Mouse (Mus musculus): Measurements from ENCODE around the gene Cox6b2. TPM values are rescaled to one million over a fixed set of nuclear protein-coding genes. Genes with fewer than 3 reads are reported as not detected.

Gene Cox6b2
- 11.2 and 13.4 TPM in 2 replicates for total RNA-seq (2023)

GRCm38 (mm10) chr7:4752821-4753570, at the start of gene Cox6b2:
TSS of gene Cox6b2 (minus strand) at chr7:4753094.

GRCm38 (mm10) chr7:4792278-4793212, 39.7 kb upstream of the Cox6b2 start, which contains the start of gene Rpl28:
TSS of gene Rpl28 (plus strand) at chr7:4792874.

DNA sequence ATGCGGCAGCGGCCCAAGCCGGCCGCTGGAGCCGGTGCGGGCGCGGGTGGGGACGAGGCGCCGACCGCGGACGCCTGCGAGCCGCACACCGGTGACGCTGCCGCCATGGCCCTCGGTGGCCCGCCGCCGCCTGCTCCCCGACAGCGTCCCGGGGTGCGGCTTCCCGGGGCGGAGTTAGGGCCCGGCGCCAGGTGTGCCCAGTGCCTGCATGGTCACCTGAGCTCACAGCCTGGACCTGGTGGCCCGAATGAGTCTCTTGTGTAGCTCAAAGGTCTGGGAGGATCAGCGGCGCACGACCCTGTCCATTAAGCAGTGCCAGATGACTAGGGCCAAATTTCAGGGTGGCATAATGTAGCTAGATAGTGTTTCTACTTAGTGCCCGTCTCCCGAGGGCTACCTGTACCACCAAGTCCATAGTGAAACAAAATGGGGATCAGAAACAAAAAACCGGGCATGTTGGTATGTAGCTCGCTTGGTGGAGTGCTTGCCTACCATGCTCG, 36.6 kb upstream of the Cox6b2 start, which contains the start of gene Tmem238:
Gene Tmem238, minus strand, starts transcription at position 221 of the 500 bp plus-strand sequence.

GRCm38 (mm10) chr7:4782759-4783158, 29.9 kb upstream of the Cox6b2 start, which contains the start of the genes Il11 and Tmem190:
TSS of gene Il11 (minus strand) at chr7:4782859.
TSS of gene Tmem190 (plus strand) at chr7:4782937.

DNA sequence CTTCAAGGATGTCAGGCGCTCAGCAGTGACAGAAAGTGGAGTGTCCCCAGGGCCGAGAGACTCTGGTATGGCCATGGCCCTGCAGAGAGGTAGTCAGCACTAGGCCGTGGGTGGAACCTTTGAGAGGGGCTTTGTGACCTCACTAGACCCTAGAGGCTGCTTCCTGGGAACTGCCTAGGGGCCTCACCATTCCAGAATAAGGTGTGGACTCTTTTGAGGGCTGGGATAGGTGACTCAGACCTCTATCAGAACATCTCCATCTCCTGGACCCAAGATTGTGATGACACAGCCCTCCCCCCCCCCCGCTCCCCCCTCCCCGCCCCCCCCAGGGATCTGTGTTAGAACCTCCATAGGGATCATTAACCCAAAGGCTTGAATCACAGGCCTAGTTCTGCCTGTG, 18.3 kb upstream of the Cox6b2 start, which contains the start of gene Fam71e2:
Gene Fam71e2, minus strand, starts transcription at position 101 of the 400 bp plus-strand sequence.

GRCm38 (mm10) chr7:4739544-4740275, 13.2 kb downstream of the Cox6b2 start, which contains the start of gene Kmt5c:
TSS of gene Kmt5c (plus strand) at chr7:4740115.

GRCm38 (mm10) chr7:4725169-4725568, 27.7 kb downstream of the Cox6b2 start, which contains the start of gene Tmem150b:
TSS of gene Tmem150b (minus strand) at chr7:4725249.

Other genes starting within 250 kb of the Cox6b2 start
- 7.6 and 10.7 TPM in 2 replicates for gene Tnnt1, start 236.7 kb downstream of the Cox6b2 start, total RNA-seq (2023)
- 1.1 TPM in 1 of 2 replicates, not detected in the other for gene Tnni3, start 228.9 kb downstream of the Cox6b2 start, total RNA-seq (2023)
- 0.23 and 0.28 TPM in 2 replicates for gene Dnaaf3, start 220.6 kb downstream of the Cox6b2 start, total RNA-seq (2023)
- gene Syt5, start 205.6 kb downstream of the Cox6b2 start, total RNA-seq (2023), result not detected in 2 replicates
- 0.18 TPM in 1 of 2 replicates, not detected in the other for gene Ptprh, start 149.1 kb downstream of the Cox6b2 start, total RNA-seq (2023)
- gene Tmem86b, start 121.7 kb downstream of the Cox6b2 start, total RNA-seq (2023), result 19.8 and 28.6 TPM in 2 replicates
- 161 and 201 TPM in 2 replicates for gene Ppp6r1, start 94.1 kb downstream of the Cox6b2 start, total RNA-seq (2023)
- 14.1 and 21.6 TPM in 2 replicates for gene Hspbp1, start 68.0 kb downstream of the Cox6b2 start, total RNA-seq (2023)
- gene Brsk1, start 62.5 kb downstream of the Cox6b2 start, total RNA-seq (2023), result not detected in 2 replicates
- 8.8 and 12.9 TPM in 2 replicates for gene Tmem150b, start 27.8 kb downstream of the Cox6b2 start, total RNA-seq (2023)
- gene Kmt5c, start 13.0 kb downstream of the Cox6b2 start, total RNA-seq (2023), result 70.4 and 103 TPM in 2 replicates
- not detected in 2 replicates for gene Fam71e2, start 18.2 kb upstream of the Cox6b2 start, total RNA-seq (2023)
- gene Il11, start 29.8 kb upstream of the Cox6b2 start, total RNA-seq (2023), result not detected in 2 replicates
- gene Tmem190, start 29.8 kb upstream of the Cox6b2 start, total RNA-seq (2023), result not detected in 2 replicates
- gene Tmem238, start 36.6 kb upstream of the Cox6b2 start, total RNA-seq (2023), result 0.95 and 2.3 TPM in 2 replicates
- 636 and 649 TPM in 2 replicates for gene Rpl28, start 39.8 kb upstream of the Cox6b2 start, total RNA-seq (2023)
- 188 and 216 TPM in 2 replicates for gene Ube2s, start 59.5 kb upstream of the Cox6b2 start, total RNA-seq (2023)
- 1.0 TPM in 1 of 2 replicates, not detected in the other for gene Shisa7, start 91.6 kb upstream of the Cox6b2 start, total RNA-seq (2023)
- 4.1 and 4.4 TPM in 2 replicates for gene Isoc2b, start 117.2 kb upstream of the Cox6b2 start, total RNA-seq (2023)
- 6.0 and 6.2 TPM in 2 replicates for gene Isoc2a, start 124.1 kb upstream of the Cox6b2 start, total RNA-seq (2023)
- gene Gm36210, start 153.4 kb upstream of the Cox6b2 start, total RNA-seq (2023), result not detected in 2 replicates
- gene Zfp628, start 162.1 kb upstream of the Cox6b2 start, total RNA-seq (2023), result 13.2 and 16.2 TPM in 2 replicates
- gene Nat14, start 168.9 kb upstream of the Cox6b2 start, total RNA-seq (2023), result 1.7 and 1.9 TPM in 2 replicates
- 0.44 TPM in 1 of 2 replicates, not detected in the other for gene Ssc5d, start 172.7 kb upstream of the Cox6b2 start, total RNA-seq (2023)
- not detected in 2 replicates for gene Sbk2, start 211.3 kb upstream of the Cox6b2 start, total RNA-seq (2023)
- gene Sbk3, start 218.1 kb upstream of the Cox6b2 start, total RNA-seq (2023), result not detected in 2 replicates
- gene Zfp579, start 243.1 kb upstream of the Cox6b2 start, total RNA-seq (2023), result 3.4 and 6.0 TPM in 2 replicates

All from neutrophil, adult 65 days (primary cell).